Mouse (Mus musculus) erythroblast, embryonic 14.5 days (primary cell): Measurements from ENCODE around the gene Prss45.

ENCODE experiments used
- GATA1 ChIP-seq: IDR thresholded peaks from 2 replicates; pipeline ENCODE4 v1.6.1; 2012; ENCODE audit warnings: low read length, inconsistent platforms, mixed read lengths
- TAL1 ChIP-seq: IDR thresholded peaks from 3 replicates; pipeline ENCODE4 v1.6.1; 2012; ENCODE audit warnings: low read length, inconsistent platforms, mixed read lengths

DNA sequence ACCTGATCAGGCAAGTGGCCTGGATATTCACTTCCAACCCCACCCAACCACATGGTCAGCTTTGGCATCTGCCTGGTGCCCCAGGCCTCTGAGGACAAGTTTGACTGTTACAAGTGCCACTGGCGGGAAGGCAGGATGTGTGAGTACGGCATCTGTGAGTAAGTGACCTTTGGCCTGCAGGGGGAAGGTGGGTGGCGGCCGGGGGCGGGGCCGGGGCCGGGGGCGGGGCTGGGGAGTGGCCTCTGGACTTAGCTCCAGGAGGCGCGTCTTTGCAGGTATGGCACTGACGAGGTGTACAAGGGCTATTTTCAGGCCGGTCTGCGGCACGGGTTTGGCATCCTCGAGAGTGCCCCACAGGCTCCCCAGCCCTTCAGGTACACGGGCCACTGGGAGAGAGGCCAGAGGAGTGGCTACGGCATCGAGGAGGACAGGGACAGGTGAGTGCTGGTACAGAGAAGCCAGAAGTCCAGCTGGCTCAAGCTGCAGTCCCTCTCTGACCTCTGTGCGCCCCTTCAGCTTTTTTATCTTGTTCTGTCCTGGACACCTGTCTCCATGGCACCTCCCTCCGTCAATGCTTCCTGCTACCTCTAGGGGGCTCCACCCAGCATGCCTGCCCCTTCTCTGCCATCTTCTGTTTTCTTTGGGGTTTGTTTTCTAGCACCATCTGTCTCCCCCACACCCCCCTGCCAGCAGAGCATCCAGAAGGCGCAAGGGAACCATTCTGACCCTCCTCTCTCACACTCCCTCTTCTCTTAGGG is 55.8 kb downstream of the Prss45 start:
- TF ChIP-seq GATA1 (no peak), TAL1 (no peak)
